Mouse (Mus musculus) G1E (cell line): ENCODE results near the gene Gm10401. TPM values are rescaled to one million over a fixed set of nuclear protein-coding genes. Genes with fewer than 3 reads are reported as not detected.
"Not testable (repeated sequence)": the region's sequence is repeated elsewhere in the genome, so short reads cannot be mapped to it uniquely, and the experiment has no call there.

Source experiments
- ATAC-seq: 2 replicates; pipeline ENCODE4 v1.8.0; 2016; ENCODE audit warnings: mild to moderate bottlenecking; ENCODE audit not compliant: insufficient number of reproducible peaks, poor library complexity, low FRiP score, severe bottlenecking; ENCODE audit errors: extremely low read depth
- DNase-seq: peaks from one replicate; pipeline ENCODE4 v3.0.0; 2012; ENCODE audit warnings: low spot score
- H3K27me3 ChIP-seq: 2 replicates; pipeline ENCODE4 v1.6.1; 2012; ENCODE audit warnings: mild to moderate bottlenecking, low read length, inconsistent platforms; ENCODE audit not compliant: insufficient read depth
- H3K36me3 ChIP-seq: replicated peaks from 2 replicates; pipeline ENCODE3; 2012; ENCODE audit warnings: mild to moderate bottlenecking, inconsistent platforms
- H3K4me1 ChIP-seq: 2 replicates; pipeline ENCODE4 v1.6.1; 2012; ENCODE audit warnings: low read depth, low read length, inconsistent platforms, mixed read lengths; ENCODE audit not compliant: insufficient read depth
- H3K4me3 ChIP-seq: 2 replicates; pipeline ENCODE4 v1.5.1; 2012; ENCODE audit warnings: low read depth, mild to moderate bottlenecking, inconsistent platforms, low read length, moderate library complexity, mixed read lengths
- H3K9me3 ChIP-seq: replicated peaks from 2 replicates; pipeline ENCODE4 v1.6.1; 2012; ENCODE audit warnings: inconsistent platforms
- CTCF ChIP-seq: IDR thresholded peaks from 2 replicates; pipeline ENCODE4 v1.5.1; 2012; ENCODE audit warnings: low read depth, low read length, inconsistent platforms, mixed read lengths
- GATA1 ChIP-seq: IDR thresholded peaks from 2 replicates; pipeline ENCODE4 v1.6.1; 2012; ENCODE audit warnings: borderline replicate concordance, low read length, inconsistent platforms, mixed read lengths
- GATA2 ChIP-seq: IDR thresholded peaks from 2 replicates; pipeline ENCODE4 v1.6.1; 2012; ENCODE audit warnings: low read depth, low read length, inconsistent platforms, borderline replicate concordance
- POLR2AphosphoS5 ChIP-seq: IDR thresholded peaks from 2 replicates; pipeline ENCODE4 v1.6.1; 2012; ENCODE audit warnings: low read depth, low read length, inconsistent platforms; ENCODE audit not compliant: insufficient replicate concordance
- TAL1 ChIP-seq: conservative IDR thresholded peaks from 2 replicates; pipeline ENCODE4 v1.6.1; 2012; ENCODE audit warnings: low read depth, low read length, inconsistent platforms, mixed read lengths
- polyA plus RNA-seq: library from polyadenylated mRNA; stranded (reverse); fragments of >175 nt; gene quantifications from 2 replicates; pipeline ENCODE4 v1.2.3, GENCODE M21; 2012
- total RNA-seq, 2 experiments: library from RNA; stranded (forward) in 1 of 2; stranded (reverse) in 1 of 2; fragments of 200-1000 nt in 1 of 2; fragments of >200 nt in 1 of 2; fragmentation: Nextera tagmentation in 1 of 2; gene quantifications; 2 replicates each; pipeline ENCODE4 v1.2.3; 2014 to 2017

The Gm10401 gene
- total and polyA plus RNA-seq, 3 experiments: 0.49 TPM; not detected in 2

GRCm38 (mm10) chr5:115111156-115111555 is 13.1 kb upstream of the Gm10401 start:
- Histone ChIP-seq H3K4me1 (peaks cover 3% of the 10 kb centered on the region; the same call in 1 of the 2 replicates), H3K27me3 (no peaks in the 10 kb centered on the region; the same call in 1 of the 2 replicates), H3K4me3 (no peak overlapping the region), H3K36me3 (peaks cover 81% of the 10 kb centered on the region), H3K9me3 (peaks cover 27% of the 10 kb centered on the region)
- TF ChIP-seq GATA1 (no peak), POLR2AphosphoS5 (no peak), GATA2 (no peak), TAL1 (no peak), CTCF (no peak)
- DNase-seq (no peak), ATAC-seq (no peak)

GRCm38 (mm10) chr5:115103253-115103652 is 5.2 kb upstream of the Gm10401 start:
- not testable (repeated sequence) for H3K9me3 ChIP-seq, H3K27me3 ChIP-seq, H3K4me1 ChIP-seq, ATAC-seq, H3K4me3 ChIP-seq, DNase-seq
- peaks cover 69% of the 10 kb centered on the region for H3K36me3 ChIP-seq

DNA sequence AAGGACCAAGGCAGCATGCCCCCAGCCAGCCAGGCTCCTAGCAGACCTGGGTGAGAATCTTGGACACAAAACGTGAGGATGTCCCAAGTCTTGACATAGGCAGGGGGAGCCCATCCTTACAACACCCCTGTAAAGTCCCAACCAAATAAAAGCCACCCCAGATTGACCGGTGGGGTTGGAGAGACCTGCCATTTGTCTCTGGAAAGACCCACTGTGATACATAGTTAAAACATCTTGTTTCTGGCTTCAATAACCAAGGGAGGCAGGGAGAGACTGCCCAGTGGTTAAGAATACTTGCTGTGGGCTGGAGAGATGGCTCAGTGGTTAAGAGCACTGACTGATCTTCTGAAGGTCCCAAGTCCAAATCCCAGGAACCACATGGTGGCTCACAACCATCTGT is 4.1 kb upstream of the Gm10401 start:
- peaks cover 71% of the 10 kb centered on the region for H3K36me3 ChIP-seq
- H3K4me1 ChIP-seq: peaks cover 8% of the 10 kb centered on the region
- no peak for ATAC-seq
- H3K27me3 ChIP-seq: no peaks in the 10 kb centered on the region
- no peak for TF ChIP-seq TAL1
- no peaks in the 10 kb centered on the region for H3K9me3 ChIP-seq
- H3K4me3 ChIP-seq: no peak overlapping the region
- DNase-seq: no peak

- DNase-seq: no peak
- no peak for ATAC-seq
- H3K27me3 ChIP-seq: no peaks in the 10 kb centered on the region
- H3K4me1 ChIP-seq: peaks cover 9% of the 10 kb centered on the region
- H3K9me3 ChIP-seq: no peaks in the 10 kb centered on the region
- no peak for TF ChIP-seq GATA1
- TF ChIP-seq GATA2: no peak
- TF ChIP-seq TAL1: no peak
- no peak for TF ChIP-seq POLR2AphosphoS5
- no peak for TF ChIP-seq CTCF
- H3K36me3 ChIP-seq: peaks cover 84% of the 10 kb centered on the region
- no peak overlapping the region for H3K4me3 ChIP-seq
Observed at GRCm38 (mm10) chr5:115100473-115100872, 2.4 kb upstream of the Gm10401 start.

- Histone ChIP-seq H3K4me3 (no peak overlapping the region), H3K36me3 (peaks cover 88% of the 10 kb centered on the region), H3K4me1 (peaks cover 14% of the 10 kb centered on the region), H3K9me3 (no peaks in the 10 kb centered on the region), H3K27me3 (no peaks in the 10 kb centered on the region)
- DNase-seq (no peak), ATAC-seq (no peak)
- TF ChIP-seq GATA2 (no peak), GATA1 (no peak), TAL1 (no peak), CTCF (no peak), POLR2AphosphoS5 (no peak)
Observed at GRCm38 (mm10) chr5:115099991-115100390, 1.9 kb upstream of the Gm10401 start.

GRCm38 (mm10) chr5:115099530-115099929 is 1.4 kb upstream of the Gm10401 start:
- no peak overlapping the region for H3K4me3 ChIP-seq
- ATAC-seq (no peak), DNase-seq (no peak)
- peaks cover 92% of the 10 kb centered on the region for H3K36me3 ChIP-seq
- no peaks in the 10 kb centered on the region for H3K9me3 ChIP-seq
- H3K4me1 ChIP-seq: peaks cover 14% of the 10 kb centered on the region
- no peak for TF ChIP-seq CTCF
- H3K27me3 ChIP-seq: no peaks in the 10 kb centered on the region

DNA sequence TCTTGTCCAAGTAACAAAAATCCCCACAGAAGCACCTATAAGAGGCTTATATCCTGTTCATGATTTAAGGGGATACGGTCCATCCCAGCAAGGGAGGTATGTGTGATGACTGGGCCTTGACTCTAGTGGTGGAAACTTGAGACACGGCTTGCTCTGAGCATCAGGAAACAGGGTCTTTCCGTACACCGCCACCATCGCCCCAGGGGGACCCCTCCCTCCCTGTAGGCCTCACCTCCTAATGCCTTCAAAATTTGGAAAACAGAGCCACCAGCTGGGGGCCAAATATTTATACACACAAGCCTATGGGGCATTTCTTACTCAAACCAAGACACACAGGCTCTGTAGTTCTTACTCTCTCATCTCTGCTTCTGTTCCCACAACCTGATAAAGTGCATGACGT is 6.3 kb downstream of the Gm10401 start:
- no peak for ATAC-seq
- DNase-seq: no peak
- peaks cover 23% of the 10 kb centered on the region for H3K4me1 ChIP-seq
- peaks cover 98% of the 10 kb centered on the region for H3K36me3 ChIP-seq
- H3K4me3 ChIP-seq: no peak overlapping the region
- H3K9me3 ChIP-seq: no peaks in the 10 kb centered on the region
- H3K27me3 ChIP-seq: no peaks in the 10 kb centered on the region
- no peak for TF ChIP-seq POLR2AphosphoS5
- no peak for TF ChIP-seq TAL1
- no peak for TF ChIP-seq GATA1
- TF ChIP-seq GATA2: no peak
- TF ChIP-seq CTCF: no peak
